Mouse (Mus musculus): ENCODE data around the gene Camkv.

- TF ChIP-seq ZC3H11A (IDR thresholded peaks at IDR 0.05; ENCODE audit: low read depth, low read length) (no peak), CTCF (conservative IDR thresholded peaks at IDR 0.05 in 1 of 2, IDR thresholded peaks at IDR 0.05 in 1 of 2; ENCODE audit: low read depth in 2 of 2, low read length in 2 of 2) (no peak)
These were observed 25.3 kb upstream of the Camkv start for GRCm38 (mm10) chr9:107910025-107910769.

Data from CH12.LX (cell line).